Mouse (Mus musculus) frontal cortex, postnatal 25 days (tissue): ENCODE results near the gene Scarf1.

Experiments
- DNase-seq, 2 experiments: peaks; one replicate each; pipeline ENCODE4 v3.0.0; 2022; ENCODE audit warnings: low spot score in 2 of 2

The Scarf1 gene

GRCm38 (mm10) chr11:75563851-75564548 lies 50.7 kb downstream of the Scarf1 start:
- no peak for DNase-seq

GRCm38 (mm10) chr11:75565849-75566248 lies 52.5 kb downstream of the Scarf1 start:
- DNase-seq = no peak

GRCm38 (mm10) chr11:75566276-75567196 lies 53.2 kb downstream of the Scarf1 start:
- no peak for DNase-seq

GRCm38 (mm10) chr11:75567346-75568114 lies 54.2 kb downstream of the Scarf1 start:
- DNase-seq = no peak

GRCm38 (mm10) chr11:75568115-75568511 lies 54.8 kb downstream of the Scarf1 start:
- no peak for DNase-seq

- no peak for DNase-seq
These were observed 55.6 kb downstream of the Scarf1 start for GRCm38 (mm10) chr11:75568962-75569361.

- DNase-seq = no peak
These were observed 57.2 kb downstream of the Scarf1 start for GRCm38 (mm10) chr11:75570375-75571125.

GRCm38 (mm10) chr11:75571126-75571990 lies 58.0 kb downstream of the Scarf1 start:
- DNase-seq = no peak

- no peak for DNase-seq
These were observed 59.0 kb downstream of the Scarf1 start for GRCm38 (mm10) chr11:75572301-75572791.

- peak; percentile 92 to 93 for DNase-seq
These were observed 59.7 kb downstream of the Scarf1 start for GRCm38 (mm10) chr11:75572854-75573650.

- DNase-seq = no peak
These were observed 61.2 kb downstream of the Scarf1 start for GRCm38 (mm10) chr11:75574378-75575123.

- no peak for DNase-seq
These were observed 62.3 kb downstream of the Scarf1 start for GRCm38 (mm10) chr11:75575560-75576123.
